Mouse (Mus musculus): ENCODE measurements at regions not wholly inside any gene's neighbourhood (a gene's known extent, or its start where the extent isn't known, plus 50 kb on each side); places are given as distances from the start of the nearest gene placed in this dataset.

DNA sequence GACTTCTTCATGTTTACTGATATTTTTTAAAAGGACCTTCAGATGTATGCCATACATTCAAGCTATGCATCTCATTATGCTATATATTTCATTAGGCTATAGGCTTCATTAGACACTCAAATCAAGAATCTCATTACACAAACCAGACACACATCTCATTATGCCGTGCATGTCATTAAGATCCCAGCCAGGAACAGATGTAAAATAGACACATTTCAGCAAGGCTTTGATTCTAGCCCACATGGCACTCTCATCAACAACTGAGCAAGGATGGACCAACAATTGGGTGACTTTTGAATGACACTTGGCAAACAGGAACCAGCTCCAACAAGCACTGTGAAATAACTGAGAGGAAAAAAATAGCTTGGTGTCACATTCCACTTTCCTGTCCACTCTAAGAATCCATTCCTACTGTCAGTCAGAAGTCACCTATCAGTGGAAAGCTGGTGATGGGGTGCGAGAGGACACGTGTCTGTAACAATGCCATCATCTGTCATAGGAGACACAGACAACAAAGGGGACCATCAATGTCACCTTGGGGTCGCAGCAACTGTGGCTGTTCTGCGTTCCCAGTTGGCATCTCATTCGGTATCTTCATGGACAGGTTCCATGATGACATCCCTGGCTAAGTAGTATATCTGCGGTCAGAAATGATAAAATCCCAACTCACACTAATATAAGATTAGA, 466.0 kb downstream of the Epha4 start:
- DNase-seq (ENCODE audit: low read depth), result no peak

DNA sequence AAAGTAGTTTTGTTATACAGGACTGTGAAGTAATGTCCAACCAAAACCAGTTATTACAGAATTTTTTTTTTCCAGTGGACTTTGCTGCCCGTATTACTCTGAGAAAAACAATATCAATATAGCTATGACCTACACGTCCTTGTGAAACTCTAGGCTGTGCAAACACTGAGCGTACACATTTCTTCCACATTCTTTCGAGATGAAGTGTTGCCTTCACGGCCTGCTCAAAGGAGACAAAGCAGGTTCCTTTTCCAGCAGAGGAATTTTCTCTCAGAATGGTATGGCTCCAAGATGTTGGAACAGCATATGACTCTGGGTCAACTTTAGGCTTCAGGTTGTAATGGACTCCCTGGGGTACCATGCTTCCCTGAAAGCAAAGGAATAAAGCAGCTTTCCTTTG, 463.6 kb downstream of the Epha4 start:
- no peak for DNase-seq (ENCODE audit: low read depth)

DNA sequence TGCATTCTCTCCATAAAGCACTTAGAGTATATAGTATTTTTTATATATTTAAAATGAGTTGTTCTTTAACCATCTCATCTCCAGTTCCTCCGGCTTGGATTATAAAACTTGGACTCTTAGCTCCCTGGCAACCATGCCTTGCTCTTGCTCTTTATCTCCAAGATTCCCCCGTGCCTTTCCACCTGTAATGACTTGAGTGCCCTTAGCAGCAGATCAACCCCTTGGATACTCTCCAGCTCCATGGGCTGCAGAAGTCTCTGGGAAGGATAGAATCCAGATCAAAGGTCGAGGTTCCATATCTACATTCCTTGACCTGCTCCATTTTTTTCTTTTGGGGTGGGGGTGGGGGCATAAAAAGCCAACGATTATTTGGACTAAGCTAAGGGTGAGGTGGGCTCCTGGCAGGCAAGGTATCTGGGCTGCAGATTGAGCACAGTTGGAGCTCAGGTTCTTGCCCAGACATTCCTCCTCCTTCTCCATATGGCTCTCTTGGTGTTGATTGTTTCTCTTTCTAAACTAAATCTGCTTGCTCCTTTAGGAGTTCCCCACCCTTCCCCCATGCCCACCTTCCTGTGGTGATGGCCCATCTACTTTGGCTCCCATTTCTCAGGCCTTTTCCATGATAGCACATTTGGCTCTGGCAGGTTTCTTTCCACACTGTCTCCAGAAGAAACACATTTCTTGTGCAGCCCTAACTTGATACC, 460.9 kb downstream of the Epha4 start:
- DNase-seq (ENCODE audit: low read depth), result no peak

DNA sequence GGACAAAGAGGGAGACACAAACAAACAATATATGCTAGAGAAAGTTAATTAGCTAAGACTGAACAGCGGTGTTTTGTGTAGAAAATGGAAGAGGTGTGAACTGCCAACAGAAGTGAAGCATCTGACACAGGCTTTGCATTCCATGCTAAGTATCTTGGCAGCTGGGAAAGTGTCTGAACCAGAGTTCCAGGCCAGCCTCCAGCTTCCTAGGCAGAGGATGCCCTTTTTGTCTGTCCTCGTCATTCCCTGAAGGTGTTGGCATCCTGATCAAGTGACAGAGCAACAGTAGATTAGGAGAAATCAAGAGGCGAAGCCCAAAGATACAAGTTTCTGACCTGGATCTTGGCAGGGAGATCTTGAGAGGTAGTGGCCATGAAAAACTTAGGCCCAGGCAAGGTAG, 452.4 kb downstream of the Epha4 start:
- no peak for DNase-seq (ENCODE audit: low read depth)

DNA sequence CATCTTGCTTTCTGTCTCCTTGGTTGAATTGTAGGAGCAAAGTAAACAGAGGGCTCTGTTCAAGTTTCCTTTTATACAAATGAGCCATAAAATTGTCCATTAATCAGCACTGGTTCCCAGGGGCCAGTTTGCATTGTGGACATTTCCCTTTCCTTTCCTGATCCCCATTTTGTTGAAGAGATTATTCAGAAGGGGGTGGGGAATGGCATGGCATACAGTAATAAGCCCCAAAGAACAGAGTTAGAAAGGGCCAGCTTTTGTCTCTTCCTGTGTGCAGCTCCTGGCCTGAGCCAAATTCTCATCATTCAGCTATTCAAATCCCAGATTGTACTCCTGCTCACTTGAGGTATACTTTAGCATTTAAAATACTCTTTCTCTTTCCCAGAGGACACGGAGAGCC, 441.8 kb downstream of the Epha4 start:
- DNase-seq (ENCODE audit: low read depth), result no peak

DNA sequence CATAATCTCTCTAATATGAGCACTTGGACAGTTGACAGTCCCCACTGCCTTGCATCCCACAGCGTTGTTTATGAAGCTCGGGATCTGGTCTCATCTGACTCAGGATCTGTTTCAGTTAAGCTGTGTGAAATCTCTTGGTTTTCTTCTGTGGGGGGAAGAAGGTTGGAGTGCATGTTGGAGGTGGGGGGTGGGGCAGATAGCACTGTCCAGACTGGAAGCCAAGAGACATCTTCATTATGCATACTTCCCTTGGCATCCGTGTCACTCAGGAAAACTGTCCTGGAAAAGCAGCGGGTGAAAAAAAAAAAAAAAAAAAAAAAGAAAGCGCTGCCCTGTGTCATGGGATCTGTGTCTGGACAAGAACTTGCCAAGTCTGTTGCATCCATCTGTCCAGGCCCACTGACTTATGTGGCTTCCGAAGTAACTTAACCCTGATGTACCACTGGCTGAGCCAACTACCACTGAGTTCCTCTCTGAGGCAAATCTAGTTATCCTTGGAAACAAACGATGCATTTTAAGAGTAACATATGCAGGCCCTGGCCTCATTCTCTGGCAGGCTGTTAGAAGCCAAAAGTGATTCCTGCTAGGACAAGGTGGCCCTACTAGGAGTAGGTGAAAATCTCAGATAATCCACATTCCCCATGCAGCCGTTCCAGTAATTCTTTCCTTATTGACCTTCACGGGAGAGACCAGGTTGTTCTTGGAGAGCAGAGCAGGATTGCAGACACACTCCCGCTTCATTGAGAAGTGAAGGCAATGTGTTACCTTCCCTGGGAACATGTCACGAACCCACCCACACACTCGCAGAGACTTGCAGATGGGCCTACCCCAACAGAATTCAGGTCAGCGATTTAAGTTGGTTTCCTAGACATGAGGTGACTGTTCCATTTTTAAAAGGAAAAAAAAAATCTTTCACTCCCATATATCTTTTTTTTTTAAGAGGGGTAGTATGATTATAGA, 439.7 kb downstream of the Epha4 start:
- DNase-seq (ENCODE audit: low read depth), result no peak

DNA sequence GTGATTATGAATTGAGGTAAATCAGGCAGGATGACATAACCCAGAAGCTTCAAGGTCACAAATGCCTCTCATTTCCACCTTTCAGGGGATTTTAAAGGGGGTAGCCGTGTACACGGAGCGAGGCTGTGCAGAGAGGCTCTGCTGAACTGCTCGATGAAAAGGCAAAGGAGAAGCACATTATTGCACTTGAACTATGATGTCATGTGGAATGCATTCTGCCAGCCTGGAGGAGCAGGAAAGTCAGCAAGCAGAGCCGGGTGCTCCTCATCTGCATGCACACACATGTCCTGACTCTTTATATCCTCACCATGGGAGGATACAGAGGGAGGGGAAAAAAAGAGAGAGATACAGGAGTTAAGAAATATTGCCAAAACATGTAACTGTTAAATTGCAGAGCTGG, 434.1 kb downstream of the Epha4 start:
- DNase-seq (ENCODE audit: low read depth), result no peak

DNA sequence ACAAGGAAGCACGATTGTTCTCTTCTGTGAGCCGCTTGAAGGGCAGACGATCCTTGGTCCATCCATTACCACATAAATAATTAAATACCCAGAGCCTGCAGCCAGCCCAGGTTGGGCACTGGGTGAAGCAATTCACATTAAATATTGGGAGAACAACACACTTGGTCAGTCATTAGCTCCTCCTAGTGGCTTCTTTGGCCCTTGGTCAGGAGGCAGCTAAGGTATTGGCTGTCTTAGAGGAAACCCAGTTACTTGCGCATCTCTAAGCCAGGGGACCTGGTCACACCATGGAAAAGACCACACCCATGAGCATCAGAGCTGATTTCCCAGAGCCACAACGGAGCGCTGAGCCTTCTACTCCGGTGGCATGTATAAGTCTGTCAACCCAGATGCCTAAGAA, 433.2 kb downstream of the Epha4 start:
- DNase-seq (ENCODE audit: low read depth), result no peak

DNA sequence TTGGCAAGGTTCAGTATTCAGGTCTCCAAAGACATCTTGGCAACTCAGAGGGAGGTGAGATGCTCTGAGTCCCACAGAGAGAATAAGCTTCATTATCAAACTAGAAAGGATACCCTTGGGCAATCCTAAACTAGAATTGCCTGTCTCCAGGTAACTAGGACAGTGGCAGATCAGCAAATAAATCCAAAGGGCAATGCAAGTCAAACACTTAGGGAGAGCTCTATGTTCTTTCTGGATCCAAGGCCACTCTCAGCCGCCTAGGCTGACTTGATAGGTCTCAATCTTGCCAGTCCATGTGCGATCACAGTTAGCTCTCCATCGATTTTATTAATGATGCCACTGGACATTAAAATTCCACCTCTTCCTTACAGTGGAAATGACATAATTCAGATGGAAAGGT, 432.5 kb downstream of the Epha4 start:
- no peak for DNase-seq (ENCODE audit: low read depth)

DNA sequence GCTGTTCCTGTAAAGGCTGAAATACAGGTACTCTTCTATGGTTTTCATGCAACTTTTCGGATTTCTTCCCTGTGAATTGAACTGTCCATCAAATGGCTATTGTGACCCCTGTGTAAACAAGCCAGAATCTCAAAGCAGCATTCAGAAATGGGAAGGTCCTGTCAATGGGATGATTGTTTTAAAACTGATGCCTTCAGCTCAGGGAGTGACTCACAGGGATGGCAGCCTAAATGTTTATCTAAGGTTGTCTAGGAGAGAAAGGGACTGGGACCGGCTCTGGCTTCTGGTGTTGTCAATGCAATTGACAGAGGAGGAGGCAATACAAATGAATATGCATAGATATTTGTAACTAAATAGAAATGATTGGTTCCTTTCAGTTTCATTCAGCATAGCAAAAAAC, 421.3 kb downstream of the Epha4 start:
- no peak for DNase-seq (ENCODE audit: low read depth)

DNA sequence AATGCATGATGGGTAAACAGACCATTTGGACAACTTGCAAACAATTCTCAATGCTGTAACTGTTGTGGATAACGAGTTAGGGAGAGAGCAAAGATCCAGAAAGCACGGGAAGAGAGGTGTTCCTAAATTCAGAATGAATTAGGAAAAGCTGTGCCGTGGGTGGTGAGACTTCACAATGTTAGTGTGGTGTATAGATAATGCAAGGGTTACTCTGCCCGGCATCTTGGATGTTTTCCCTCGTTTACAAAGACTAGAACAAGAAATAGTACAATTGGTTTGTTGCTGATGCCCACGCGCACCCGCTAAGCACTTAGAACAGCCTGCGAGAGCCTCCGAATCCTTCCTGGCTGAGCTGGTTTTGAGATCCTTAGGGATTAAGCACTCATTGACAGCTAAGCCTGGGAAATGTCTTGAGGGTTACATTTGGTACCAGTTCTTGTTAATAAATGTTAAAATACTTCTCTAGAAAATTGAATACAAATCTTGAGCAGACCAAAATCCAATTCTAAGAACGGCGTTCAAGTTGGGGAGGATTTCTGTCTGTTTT, 413.1 kb downstream of the Epha4 start:
- no peak for DNase-seq (ENCODE audit: low read depth)

DNA sequence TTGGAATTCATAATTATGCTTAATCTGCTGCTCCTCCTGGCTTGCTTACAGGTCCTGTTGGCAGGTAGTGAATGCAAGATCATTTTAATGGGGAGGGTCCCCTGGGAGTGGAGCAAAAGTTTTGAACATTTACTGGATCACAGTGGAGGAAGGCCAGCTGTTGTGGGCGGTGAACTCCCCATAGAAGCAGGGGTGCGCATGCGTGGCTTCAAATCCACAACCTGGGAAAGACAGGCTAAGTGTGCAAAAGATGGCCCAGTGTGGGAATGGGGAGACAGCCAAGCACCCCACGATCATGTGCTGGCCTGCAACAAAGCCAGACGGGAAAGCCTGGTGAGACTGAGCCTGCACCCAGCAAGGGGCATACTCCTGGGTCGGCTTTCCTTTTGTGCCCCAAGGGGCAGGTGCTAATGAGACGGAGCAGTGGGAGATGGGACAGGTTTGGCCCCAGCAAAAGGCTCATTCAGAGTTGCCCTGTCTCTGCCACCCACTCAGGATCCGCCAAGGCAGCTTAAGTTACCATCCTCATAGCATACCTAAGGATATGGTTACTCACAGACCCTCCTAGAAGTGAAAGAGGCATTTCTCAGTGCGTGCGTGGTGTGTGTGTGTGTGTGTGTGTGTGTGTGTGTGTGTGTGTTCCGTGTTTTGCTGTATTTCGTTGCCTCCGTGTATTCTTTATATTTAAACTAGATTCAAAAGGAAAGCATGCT, 412.3 kb downstream of the Epha4 start:
- no peak for DNase-seq (ENCODE audit: low read depth)

DNA sequence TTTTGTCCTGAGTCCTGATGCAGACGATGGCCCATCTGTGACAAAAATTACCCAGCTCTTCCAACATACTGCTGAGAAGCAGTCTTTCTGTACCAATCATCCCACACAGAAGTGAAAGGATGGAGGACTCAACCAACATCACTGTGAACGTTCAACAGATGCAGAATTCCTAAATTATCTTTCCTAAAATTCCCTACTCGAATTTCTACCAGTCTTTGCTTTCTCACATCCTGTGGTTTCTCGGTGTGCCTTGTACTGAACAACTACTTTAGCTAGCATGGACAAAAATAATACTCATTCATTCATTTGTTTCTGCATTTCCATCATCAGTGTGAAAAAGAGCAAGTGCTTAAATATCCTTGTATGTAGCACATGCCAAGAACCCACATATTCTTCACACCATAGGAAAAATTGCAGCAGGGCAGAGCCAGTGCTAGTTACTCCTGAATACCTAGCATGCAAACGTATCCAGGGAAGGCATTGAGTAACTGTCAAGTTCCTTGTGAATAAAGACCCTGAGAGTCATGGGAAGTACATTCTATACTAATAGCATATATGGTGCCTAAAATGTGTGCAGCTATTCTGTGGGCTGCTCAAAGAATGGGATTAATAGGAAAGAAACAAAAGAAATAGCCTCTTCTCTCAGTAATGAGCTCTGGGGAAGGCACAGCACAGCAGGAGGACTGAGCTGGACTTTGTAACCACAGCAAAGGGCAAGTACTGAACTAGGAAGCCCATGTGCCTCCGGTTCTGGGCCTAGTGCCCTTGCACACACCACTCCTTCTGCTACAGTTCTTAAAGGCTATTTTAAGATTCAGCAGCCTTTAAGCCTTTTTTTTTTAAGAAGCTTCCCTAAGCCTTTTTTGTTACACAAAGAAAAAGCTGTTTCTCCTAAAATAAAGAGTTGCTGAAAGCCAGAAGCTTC, 404.8 kb downstream of the Epha4 start:
- no peak for DNase-seq (ENCODE audit: low read depth)

DNA sequence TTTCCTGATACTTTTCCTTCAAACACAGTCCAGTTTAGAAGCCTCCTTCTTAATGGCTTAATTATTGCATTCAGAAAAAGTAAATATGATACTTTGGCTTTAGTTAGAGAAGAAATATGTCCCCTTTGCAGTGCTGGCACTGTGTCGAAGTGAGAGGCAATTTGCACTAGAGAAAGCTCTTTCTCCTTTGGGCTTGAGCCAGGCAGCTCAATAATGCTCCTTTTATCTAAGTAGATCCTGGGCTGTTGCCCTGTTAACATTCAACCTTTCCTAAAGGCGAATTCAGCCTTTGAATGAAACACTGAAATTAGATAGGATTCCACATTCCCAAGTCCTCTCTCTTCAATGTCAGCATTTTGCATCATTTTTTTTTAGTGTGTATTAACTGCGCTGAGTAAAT, 386.5 kb downstream of the Epha4 start:
- no peak for DNase-seq (ENCODE audit: low read depth)

DNA sequence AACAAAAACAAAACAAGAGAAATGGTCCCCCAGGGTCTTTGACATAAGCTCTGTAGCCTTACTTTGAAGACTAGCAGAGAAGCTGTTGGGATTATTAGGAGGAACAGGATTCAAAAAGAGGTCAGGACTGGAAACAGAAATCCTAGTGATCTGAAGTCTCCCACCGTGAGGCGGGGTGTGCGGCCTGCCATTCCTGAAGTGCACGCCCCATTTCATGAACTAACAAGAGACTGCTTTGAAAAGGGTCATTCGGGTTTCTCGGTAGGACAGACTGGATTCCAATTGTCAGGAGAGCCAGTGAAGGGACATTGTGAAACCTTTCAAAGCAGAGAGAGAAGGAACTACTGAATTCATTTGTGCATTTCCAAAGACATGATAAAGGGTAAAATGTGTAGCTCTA, 377.2 kb downstream of the Epha4 start:
- no peak for DNase-seq (ENCODE audit: low read depth)

DNA sequence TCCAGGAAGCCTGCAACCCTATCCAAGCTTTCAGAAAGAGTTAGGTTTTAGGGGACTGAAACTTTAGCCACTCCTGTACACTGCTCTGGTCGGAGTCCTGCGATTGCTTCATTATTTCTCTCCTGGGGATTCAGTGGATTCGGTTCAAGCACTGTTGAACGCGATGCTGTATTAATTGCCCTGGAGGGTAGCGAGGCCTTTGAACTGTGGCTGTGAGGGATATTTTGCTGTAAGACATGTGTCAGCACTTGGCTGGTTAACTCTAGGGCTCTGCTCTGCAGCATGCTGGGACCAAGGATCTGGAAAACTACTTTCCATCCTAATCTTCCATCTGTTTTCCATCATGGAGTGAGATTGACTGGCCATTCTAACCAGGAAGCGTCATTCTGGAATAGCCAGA, 374.0 kb downstream of the Epha4 start:
- no peak for DNase-seq (ENCODE audit: low read depth)

DNA sequence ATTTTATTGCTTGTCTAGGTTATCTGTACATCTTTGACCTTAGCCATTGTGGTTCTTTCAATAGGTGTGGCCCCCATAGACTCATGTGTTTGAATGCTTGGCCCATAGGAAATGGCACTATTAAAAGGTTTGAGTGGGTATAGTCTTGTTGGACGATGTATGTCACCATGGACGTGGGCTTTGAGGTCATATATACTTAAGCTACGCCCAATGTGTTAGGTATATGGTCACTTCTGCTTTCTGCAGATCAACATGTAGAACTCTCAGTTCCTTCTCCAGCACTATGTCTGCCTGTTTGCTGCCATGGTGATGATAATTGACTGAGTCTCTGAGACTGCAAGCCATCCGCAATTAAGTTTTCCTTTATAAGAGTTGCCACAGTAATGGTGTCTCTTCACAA, 366.8 kb downstream of the Epha4 start:
- DNase-seq (ENCODE audit: low read depth), result no peak

DNA sequence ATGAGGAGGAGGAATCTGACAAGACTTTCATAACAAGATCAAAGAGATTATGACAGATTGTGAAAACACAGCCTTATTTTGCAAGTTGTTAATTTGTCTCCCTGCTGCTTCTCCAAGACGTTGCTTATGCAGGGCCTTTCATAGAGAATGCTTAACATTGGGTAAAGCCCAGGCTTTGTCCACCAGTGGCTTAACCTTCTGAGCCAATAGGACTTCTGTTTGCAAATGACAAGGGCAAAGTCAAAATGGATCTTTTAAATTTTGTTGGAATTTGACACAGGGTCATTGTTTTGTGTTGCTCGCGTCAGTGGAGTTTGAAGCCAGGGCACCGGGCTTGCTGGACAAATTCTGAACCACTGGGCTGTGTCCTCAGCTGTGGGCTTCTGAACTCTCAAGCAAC, 346.6 kb downstream of the Epha4 start:
- no peak for DNase-seq (ENCODE audit: low read depth)

DNA sequence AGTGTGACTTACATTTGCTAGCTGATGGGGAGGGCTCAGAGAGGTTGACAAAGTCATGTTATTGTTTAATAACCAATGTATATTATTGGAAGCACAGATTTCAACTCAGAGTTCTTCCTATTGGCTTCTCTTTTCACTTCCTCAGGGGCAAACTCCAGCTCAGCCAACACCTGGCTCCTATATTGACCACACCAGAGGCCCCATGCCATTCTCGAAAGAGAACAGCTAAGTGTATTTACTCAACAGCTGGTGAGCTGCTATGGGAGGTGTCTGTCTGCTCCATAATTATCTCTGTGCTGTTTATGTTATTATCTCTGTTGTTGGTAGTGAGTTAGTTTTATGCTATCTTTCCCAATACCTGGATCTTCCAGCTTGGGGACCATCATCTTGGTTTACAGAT, 342.4 kb downstream of the Epha4 start:
- no peak for DNase-seq (ENCODE audit: low read depth)

DNA sequence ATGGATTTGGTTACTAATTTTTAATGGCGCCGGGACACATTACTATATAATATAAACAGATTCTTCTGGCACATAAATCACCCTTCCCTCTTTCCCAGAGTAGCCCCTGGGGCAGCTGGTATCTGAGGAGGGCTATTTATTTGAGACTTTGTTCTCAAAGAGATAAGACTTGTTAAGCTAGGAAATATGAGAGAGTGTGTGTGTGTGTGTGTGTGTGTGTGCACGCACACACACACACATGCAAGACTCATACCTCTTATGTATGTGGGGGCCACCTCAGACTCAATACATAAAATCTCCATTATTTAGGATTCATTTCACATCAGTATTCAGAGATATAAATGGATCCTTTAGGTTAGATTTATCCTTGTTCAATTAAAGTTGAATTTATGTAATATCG, 340.1 kb downstream of the Epha4 start:
- DNase-seq (ENCODE audit: low read depth), result no peak

DNA sequence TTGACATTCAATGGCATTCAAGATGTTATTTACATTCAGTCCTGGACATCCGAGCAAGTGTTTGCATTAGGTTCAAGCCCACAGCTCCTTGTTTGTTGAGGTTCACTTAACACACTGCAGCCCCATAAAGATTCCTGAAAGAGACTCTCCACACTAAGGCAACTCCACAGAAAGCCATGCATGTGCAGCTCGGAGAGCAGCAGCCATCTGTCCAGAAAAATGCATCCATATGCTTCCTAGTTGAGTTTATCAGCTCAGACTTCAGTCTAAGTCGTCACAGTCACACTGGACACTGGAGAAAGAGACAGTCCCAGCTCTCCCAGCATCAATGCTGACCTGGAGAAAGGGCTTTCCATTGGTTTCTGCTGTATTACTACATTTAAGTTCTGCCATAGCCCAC, 339.7 kb downstream of the Epha4 start:
- DNase-seq (ENCODE audit: low read depth), result no peak
